Mouse (Mus musculus) midbrain, embryonic 13.5 days (tissue): ENCODE measurements around the gene Aldh5a1. TPM values are rescaled to one million over a fixed set of nuclear protein-coding genes. Genes with fewer than 3 reads are reported as not detected.

Experiments used
- ATAC-seq: fragments of 200-750 bp; cut with Nextera tagmentation; 2 replicates; pipeline ENCODE4 v1.8.0; 2017; ENCODE audit warnings: mild to moderate bottlenecking, moderate TSS enrichment, moderate library complexity
- H3K27ac ChIP-seq: fragments of 300-500 bp; sonication (generic); 2 replicates; pipeline ENCODE4 v1.5.1; 2015; ENCODE audit warnings: inconsistent platforms, mild to moderate bottlenecking, moderate library complexity
- H3K27me3 ChIP-seq: fragments of 300-500 bp; sonication (generic); 2 replicates; pipeline ENCODE4 v1.6.1; 2015; ENCODE audit warnings: mild to moderate bottlenecking, inconsistent platforms
- H3K36me3 ChIP-seq: fragments of 300-500 bp; sonication (generic); 2 replicates; pipeline ENCODE4 v1.6.1; 2015; ENCODE audit warnings: mild to moderate bottlenecking, inconsistent platforms
- H3K4me1 ChIP-seq: fragments of 300-500 bp; sonication (generic); replicated peaks from 2 replicates; pipeline ENCODE4 v1.6.1; 2015; ENCODE audit warnings: inconsistent platforms
- H3K4me2 ChIP-seq: fragments of 300-500 bp; sonication (generic); replicated peaks from 2 replicates; pipeline ENCODE4 v1.6.1; 2015; ENCODE audit warnings: moderate library complexity, mild to moderate bottlenecking, inconsistent platforms
- H3K4me3 ChIP-seq: fragments of 300-500 bp; sonication (generic); replicated peaks from 2 replicates; pipeline ENCODE4 v1.5.1; 2015; ENCODE audit warnings: mild to moderate bottlenecking, inconsistent platforms
- H3K9ac ChIP-seq: fragments of 300-500 bp; sonication (generic); replicated peaks from 2 replicates; pipeline ENCODE4 v1.6.1; 2015; ENCODE audit warnings: mild to moderate bottlenecking, inconsistent platforms
- H3K9me3 ChIP-seq: fragments of 300-500 bp; sonication (generic); 2 replicates; pipeline ENCODE4 v1.6.1; 2016; ENCODE audit warnings: mild to moderate bottlenecking, inconsistent platforms
- WGBS: fragments of 180-500 bp; shearing (Covaris S2); methylation state at CpG from one replicate; pipeline ENCODE4 v1.1.7; 2015; 5-methylcytosine and 5-hydroxymethylcytosine counted together
- polyA plus RNA-seq: library from polyadenylated mRNA; unstranded; fragments of >200 nt; fragmentation: Nextera tagmentation; extraction: Ambion mirVana; gene quantifications from 2 replicates; pipeline ENCODE4 v1.2.1, GENCODE M21; 2015

Gene Aldh5a1
- polyA plus RNA-seq, 1 experiment from 2014 or later = 7.9 TPM

DNA sequence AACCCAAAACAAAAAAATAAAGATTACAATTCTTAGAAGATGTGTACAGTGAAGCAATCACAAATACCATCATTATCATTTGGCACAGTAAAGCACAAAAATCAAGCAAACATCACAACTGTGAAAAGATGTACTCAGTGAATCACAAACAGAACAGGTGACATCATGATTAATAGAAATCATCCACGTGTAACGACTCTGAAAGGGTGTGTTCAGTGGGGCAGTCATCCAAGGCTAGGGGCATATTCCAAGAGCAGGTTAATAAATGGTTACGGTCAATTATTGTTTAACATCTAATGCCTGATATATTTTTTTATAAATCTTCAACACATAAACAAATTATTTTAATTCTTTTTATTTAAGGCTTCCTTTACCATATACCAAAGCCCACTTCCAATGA is 44.9 kb downstream of the Aldh5a1 start:
- Histone ChIP-seq H3K4me1 (no peaks in the 10 kb centered on the region), H3K4me3 (no peak overlapping the region), H3K36me3 (no peaks in the 10 kb centered on the region), H3K27ac (no peak overlapping the region), H3K9ac (no peak overlapping the region), H3K27me3 (no peaks in the 10 kb centered on the region), H3K9me3 (no peaks in the 10 kb centered on the region), H3K4me2 (no peak overlapping the region)
- no peak for ATAC-seq
- 94% methylated on average over 3 of the region's 3 CpGs for WGBS

DNA sequence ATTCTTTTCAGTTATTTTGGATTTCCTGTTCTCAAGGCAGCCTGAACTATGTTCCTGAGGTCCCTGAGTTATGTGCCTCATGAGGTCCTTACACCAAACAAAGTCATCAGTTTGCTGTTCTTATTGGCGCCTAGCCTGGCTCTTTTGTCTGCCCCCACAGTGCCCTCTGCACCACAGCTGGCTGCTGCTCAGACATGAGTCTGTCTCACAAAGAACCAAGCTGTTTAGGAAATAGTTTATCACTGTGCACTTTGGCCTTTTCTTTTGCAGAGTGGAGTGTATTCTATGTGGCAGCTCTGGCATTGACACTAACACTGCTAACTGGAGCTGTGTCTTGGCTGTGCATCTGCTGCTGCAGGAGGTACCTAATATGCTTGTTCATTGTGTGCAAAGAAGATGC is 47.9 kb downstream of the Aldh5a1 start:
- Histone ChIP-seq H3K27me3 (no peaks in the 10 kb centered on the region), H3K9ac (no peak overlapping the region), H3K27ac (no peak overlapping the region), H3K36me3 (0 out of 2 replicates have a peak, but pooled peaks cover 2% of the 10 kb centered on the region), H3K4me1 (no peaks in the 10 kb centered on the region), H3K4me3 (no peak overlapping the region), H3K4me2 (no peak overlapping the region), H3K9me3 (no peaks in the 10 kb centered on the region)
- WGBS = 74% methylated on average over 1 of the region's 1 CpGs
- ATAC-seq = no peak

DNA sequence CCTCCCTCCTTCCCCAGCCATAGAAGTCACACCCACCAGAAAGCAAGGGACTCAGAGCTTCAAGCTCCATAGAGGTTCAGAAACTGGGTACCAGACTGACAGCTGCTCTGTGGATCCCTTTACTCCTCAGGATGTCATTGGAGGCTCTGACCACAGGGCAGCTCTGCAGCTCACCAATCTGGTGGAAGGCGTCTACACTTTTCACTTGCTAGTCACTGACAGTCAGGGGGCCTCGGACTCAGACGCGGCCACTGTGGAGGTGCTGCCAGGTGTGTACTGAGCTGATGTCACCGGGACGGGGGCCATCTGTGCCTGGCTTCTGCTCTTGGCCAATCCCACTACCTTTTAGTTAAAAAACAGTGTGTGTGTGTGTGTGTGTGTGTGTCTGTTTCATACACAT is 55.0 kb downstream of the Aldh5a1 start:
- H3K27ac ChIP-seq = no peak overlapping the region
- no peaks in the 10 kb centered on the region for H3K9me3 ChIP-seq
- WGBS = 96% methylated on average over 6 of the region's 6 CpGs
- H3K36me3 ChIP-seq = peaks cover 9% of the 10 kb centered on the region
- H3K4me3 ChIP-seq = no peak overlapping the region
- no peaks in the 10 kb centered on the region for H3K4me1 ChIP-seq
- H3K4me2 ChIP-seq = no peak overlapping the region
- no peak overlapping the region for H3K9ac ChIP-seq
- ATAC-seq = no peak
- H3K27me3 ChIP-seq = no peaks in the 10 kb centered on the region

DNA sequence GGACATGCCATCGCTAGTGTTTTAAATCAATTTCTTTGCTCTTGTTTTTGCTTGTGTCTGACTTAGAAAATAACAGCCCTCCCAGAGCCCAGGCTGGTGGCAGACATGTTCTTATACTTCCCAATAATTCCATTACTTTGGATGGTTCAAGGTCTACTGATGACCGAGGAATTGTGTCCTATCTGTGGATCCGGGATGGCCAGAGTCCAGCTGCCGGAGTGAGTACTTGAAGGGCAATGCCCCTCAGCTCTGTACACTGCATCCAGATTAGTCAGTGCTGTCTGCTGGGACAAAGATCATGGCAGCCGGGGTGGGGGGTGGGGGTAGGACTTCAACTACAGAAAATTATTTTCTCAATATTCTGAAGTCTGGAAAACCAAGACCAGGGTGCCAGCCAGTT is 56.8 kb downstream of the Aldh5a1 start:
- 94% methylated on average over 5 of the region's 5 CpGs for WGBS
- H3K4me3 ChIP-seq = no peak overlapping the region
- ATAC-seq = no peak
- no peak overlapping the region for H3K4me2 ChIP-seq
- H3K27ac ChIP-seq = no peak overlapping the region
- no peaks in the 10 kb centered on the region for H3K9me3 ChIP-seq
- no peaks in the 10 kb centered on the region for H3K27me3 ChIP-seq
- H3K9ac ChIP-seq = no peak overlapping the region
- no peaks in the 10 kb centered on the region for H3K4me1 ChIP-seq
- H3K36me3 ChIP-seq = peaks cover 9% of the 10 kb centered on the region

DNA sequence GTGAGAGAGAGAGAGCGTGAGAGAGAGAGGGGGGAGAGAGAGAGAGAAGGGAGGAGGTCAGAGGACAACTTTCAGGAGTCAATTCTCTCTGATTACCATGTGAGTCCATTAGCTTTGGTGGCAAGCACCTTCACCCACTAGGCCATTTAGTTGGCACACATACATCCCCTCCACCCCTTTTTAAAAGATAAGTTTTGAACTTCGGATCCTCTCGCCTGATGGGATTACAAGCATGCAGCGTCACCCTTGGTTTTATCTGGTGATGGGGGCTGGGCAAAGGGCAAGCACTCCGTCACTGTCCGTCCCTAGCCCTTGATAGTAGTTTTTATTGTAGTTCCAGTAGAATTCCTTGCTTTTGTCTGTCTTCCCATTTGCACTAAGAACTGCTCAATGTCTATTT is 57.3 kb downstream of the Aldh5a1 start:
- Histone ChIP-seq H3K9ac (no peak overlapping the region), H3K27me3 (no peaks in the 10 kb centered on the region), H3K27ac (no peak overlapping the region), H3K4me3 (no peak overlapping the region), H3K36me3 (peaks cover 9% of the 10 kb centered on the region), H3K9me3 (no peaks in the 10 kb centered on the region), H3K4me1 (no peaks in the 10 kb centered on the region), H3K4me2 (no peak overlapping the region)
- WGBS = 88% methylated on average over 6 of the region's 6 CpGs
- no peak for ATAC-seq

DNA sequence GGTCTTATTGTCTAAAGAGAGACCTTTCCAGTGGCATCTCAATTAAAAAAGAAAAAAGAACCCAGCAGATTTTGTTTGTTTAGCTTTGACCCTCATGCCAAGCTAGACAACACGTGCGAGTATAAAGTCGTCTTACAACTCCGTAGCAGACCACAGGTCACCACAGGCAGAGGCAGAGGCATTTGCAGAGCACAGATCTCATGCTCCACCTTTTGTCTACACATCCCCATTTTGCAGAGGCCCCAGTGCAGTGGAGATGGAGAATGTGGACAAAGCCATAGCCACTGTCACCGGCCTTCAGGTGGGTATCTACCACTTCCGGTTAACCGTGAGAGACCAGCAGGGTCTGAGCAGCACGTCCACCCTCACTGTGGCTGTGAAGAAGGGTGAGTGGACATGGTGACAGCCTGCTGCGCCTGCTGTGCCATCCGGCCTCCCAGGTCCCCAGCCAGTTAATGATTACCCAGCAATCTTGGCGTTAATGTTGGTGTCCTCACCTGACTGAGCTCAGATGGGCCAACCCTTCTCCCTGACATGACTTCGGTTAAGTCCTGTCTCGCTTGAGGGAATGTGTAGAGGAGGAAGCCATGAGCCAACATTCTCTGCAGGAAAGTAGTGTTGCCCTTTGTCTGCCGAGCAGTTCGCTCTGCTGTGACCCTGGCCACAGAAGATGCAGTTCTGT is 58.0 kb downstream of the Aldh5a1 start:
- no peak overlapping the region for H3K27ac ChIP-seq
- 88% methylated on average over 15 of the region's 15 CpGs for WGBS
- no peak for ATAC-seq

DNA sequence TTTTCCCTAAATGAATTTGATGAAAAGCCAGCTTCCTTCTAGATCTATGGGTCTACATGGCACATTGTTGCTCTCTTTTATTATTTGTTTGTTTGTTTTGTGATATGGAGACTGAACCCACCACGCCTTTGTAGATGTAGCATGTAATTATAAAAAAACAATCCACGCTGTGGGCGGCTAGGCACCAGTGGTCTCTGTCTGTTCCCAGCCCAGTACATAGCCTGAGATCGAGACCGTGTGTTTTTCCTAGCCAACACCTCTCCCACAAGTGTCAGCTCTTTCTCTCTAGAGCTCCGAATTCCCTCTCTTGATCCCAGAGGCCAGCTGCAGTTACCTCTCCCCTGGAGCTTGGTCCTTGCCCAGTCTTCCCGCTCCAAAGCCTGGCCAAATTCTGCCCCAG is 69.2 kb downstream of the Aldh5a1 start:
- no peak for ATAC-seq
- no peaks in the 10 kb centered on the region for H3K36me3 ChIP-seq
- no peaks in the 10 kb centered on the region for H3K4me1 ChIP-seq
- no peak overlapping the region for H3K27ac ChIP-seq
- H3K4me2 ChIP-seq = no peak overlapping the region
- H3K9ac ChIP-seq = no peak overlapping the region
- WGBS = 91% methylated on average over 7 of the region's 7 CpGs
- no peaks in the 10 kb centered on the region for H3K9me3 ChIP-seq
- H3K27me3 ChIP-seq = no peaks in the 10 kb centered on the region
- no peak overlapping the region for H3K4me3 ChIP-seq

More for the DNA sequence above, 58.0 kb downstream of the Aldh5a1 start:
- Histone ChIP-seq H3K27me3 (no peaks in the 10 kb centered on the region), H3K4me1 (no peaks in the 10 kb centered on the region), H3K9ac (no peak overlapping the region), H3K9me3 (no peaks in the 10 kb centered on the region), H3K4me3 (no peak overlapping the region), H3K4me2 (no peak overlapping the region), H3K36me3 (peaks cover 7% of the 10 kb centered on the region)

DNA sequence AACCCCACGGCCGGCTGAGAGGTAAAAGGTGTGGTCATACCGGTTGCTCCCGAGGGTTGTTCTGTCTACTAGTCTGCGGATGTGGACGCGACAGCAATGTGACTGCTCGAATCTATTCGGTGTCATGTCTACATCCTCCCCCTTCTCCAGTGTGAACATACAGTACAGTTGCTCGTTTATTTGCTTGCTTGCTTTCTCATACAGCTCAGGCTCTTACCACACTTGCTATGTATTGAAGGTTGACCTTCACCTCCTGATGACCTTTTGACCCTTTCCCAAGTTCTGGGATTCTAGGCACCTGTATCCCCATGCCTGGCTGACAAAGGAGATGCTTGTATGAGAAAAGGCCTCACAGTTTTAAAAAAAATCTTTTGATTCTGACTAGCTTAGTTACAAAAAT is 69.7 kb downstream of the Aldh5a1 start:
- Histone ChIP-seq H3K9me3 (no peaks in the 10 kb centered on the region), H3K4me1 (no peaks in the 10 kb centered on the region), H3K9ac (no peak overlapping the region), H3K27me3 (no peaks in the 10 kb centered on the region), H3K4me2 (no peak overlapping the region), H3K27ac (no peak overlapping the region), H3K4me3 (no peak overlapping the region), H3K36me3 (no peaks in the 10 kb centered on the region)
- 93% methylated on average over 10 of the region's 10 CpGs for WGBS
- no peak for ATAC-seq

DNA sequence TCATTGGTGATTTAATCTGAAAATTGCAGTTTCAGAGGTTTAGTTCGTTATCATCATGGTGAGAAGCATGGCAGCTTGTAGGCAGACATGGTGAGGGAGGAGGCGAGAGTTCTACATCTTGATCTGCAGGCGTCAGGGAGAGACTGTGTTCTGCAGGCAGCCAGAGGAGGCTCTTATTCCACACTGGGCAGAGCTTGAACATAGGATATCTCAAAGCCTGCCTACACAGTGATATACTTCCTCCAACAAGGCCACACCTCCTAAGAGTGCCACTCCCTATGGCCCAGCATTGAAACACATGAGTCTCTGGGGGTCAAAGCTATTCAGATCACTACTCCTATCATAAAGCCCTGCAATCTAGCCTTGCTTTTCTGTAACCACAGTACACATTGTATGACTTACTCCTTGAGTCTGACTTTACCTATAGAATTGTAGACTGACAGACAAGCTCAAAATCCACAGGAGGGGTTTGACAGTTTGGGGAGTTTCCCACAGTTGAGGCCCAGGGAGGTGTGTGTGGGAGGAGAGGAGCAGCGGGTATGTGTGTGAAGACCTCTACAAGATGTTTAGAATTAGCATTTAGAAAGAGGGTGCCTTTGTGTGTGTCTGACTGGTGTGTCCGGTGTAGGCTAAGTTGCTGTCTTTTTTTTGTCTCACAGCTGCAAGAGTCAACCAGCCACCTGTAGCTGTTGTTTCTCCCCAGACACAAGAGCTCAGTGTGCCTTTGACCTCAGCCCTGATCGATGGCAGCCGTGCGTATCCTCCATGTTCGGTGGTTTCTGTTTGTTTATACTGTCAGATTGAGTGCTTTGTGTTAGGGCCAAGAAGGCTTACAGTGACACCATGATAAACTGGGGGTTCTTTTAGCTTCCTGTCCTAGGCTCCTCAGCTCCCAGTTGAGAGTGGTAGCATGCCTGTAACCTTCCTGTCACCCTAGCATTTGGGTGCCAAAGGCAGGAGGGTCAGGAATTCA is 70.7 kb downstream of the Aldh5a1 start:
- Histone ChIP-seq H3K4me3 (no peak overlapping the region), H3K9me3 (no peaks in the 10 kb centered on the region), H3K27me3 (no peaks in the 10 kb centered on the region), H3K4me1 (no peaks in the 10 kb centered on the region), H3K4me2 (no peak overlapping the region), H3K36me3 (no peaks in the 10 kb centered on the region), H3K9ac (no peak overlapping the region), H3K27ac (no peak overlapping the region)
- no peak for ATAC-seq
- 71% methylated on average over 9 of the region's 9 CpGs for WGBS

DNA sequence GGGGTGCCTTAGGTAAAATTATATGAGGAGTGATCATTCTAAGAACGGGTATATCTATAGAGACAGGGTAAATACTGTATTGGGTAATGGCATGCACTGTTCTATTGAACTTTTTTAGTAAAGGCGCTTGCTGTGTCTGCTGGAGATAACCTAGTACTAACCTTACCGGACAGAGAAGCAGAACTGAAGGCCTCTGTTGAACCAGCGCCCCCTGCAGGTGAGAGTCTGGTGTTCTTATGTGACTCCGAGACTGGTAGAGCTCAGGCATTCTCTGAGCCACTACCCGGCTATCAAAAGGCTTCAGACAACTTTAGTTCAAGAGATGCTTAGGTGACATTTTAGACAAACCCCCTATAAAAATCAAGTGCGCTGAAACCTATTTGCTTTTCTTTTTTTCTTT is 74.9 kb downstream of the Aldh5a1 start:
- H3K4me3 ChIP-seq = no peak overlapping the region
- WGBS = 57% methylated on average over 7 of the region's 7 CpGs
- H3K9me3 ChIP-seq = no peaks in the 10 kb centered on the region
- no peaks in the 10 kb centered on the region for H3K4me1 ChIP-seq
- no peaks in the 10 kb centered on the region for H3K27me3 ChIP-seq
- H3K36me3 ChIP-seq = 0 out of 2 replicates have a peak, but pooled peaks cover 4% of the 10 kb centered on the region
- no peak for ATAC-seq
- H3K27ac ChIP-seq = no peak overlapping the region
- H3K9ac ChIP-seq = no peak overlapping the region
- no peak overlapping the region for H3K4me2 ChIP-seq

DNA sequence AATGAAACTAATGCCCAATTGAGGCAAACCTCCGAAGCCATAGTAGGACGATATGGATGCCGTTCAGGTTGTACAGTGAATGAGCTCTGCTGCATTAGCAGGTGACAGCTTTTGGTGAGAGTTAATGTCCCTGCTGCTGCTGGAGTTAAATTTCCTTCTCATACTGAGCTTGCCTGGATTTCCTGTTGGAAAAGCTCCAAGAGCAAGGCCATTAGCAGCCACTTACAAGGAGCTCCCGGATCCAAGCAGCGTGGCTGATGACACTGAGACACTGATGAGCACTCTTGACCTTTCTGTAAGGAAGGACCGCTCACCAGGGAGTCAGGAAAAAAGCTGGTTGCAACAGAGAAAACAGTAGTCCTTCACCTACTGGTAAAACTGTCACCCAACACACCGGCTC is 75.4 kb downstream of the Aldh5a1 start:
- no peak for ATAC-seq
- Histone ChIP-seq H3K9me3 (no peaks in the 10 kb centered on the region), H3K4me2 (no peak overlapping the region), H3K4me1 (no peaks in the 10 kb centered on the region), H3K36me3 (0 out of 2 replicates have a peak, but pooled peaks cover 6% of the 10 kb centered on the region), H3K9ac (no peak overlapping the region), H3K27ac (no peak overlapping the region), H3K27me3 (no peaks in the 10 kb centered on the region), H3K4me3 (no peak overlapping the region)
- WGBS = 84% methylated on average over 7 of the region's 7 CpGs

DNA sequence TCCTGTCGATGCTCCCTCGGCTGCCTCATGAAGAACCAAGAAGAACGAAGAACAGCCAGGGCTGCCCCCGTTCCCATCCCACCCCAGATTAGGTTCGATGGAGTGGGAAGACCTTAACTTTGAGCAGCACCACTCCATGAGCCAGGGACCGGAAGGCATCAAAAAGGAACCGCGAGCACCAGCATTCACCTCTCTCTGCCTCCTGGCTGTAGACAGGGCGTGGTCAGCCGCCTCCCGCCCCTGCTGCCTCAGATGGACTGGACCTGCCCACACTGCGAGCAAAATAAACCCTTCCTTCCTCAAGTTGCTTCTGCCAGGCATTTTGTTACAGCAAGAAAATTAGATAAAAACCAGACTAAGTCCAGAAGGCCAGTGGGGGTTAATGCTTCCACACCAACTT is 76.4 kb downstream of the Aldh5a1 start:
- 84% methylated on average over 12 of the region's 12 CpGs for WGBS
- Histone ChIP-seq H3K9ac (no peak overlapping the region), H3K4me1 (no peaks in the 10 kb centered on the region), H3K36me3 (0 out of 2 replicates have a peak, but pooled peaks cover 6% of the 10 kb centered on the region), H3K9me3 (no peaks in the 10 kb centered on the region), H3K4me2 (no peak overlapping the region), H3K27ac (no peak overlapping the region), H3K27me3 (no peaks in the 10 kb centered on the region), H3K4me3 (no peak overlapping the region)
- no peak for ATAC-seq
